Mouse (Mus musculus) cortical plate, adult 2 months (tissue): ENCODE results near the gene Alg2.

Experiments
- CTCF ChIP-seq: fragments of 200-500 bp; IDR thresholded peaks from 2 replicates; pipeline ENCODE4 v1.5.1; 2011; ENCODE audit warnings: mild to moderate bottlenecking, control low read depth, low read length; ENCODE audit not compliant: insufficient read depth; ENCODE audit errors: extremely low read depth
- POLR2A ChIP-seq: fragments of 200-500 bp; IDR thresholded peaks from 2 replicates; pipeline ENCODE4 v1.6.1; 2011; ENCODE audit warnings: mild to moderate bottlenecking, low read length, control low read depth; ENCODE audit not compliant: insufficient read depth; ENCODE audit errors: extremely low read depth

GRCm38 (mm10) chr4:47419268-47419973 is 54.7 kb downstream of the Alg2 start:
- TF ChIP-seq CTCF (peak; percentile 57; the same call in 1 of the 2 replicates), POLR2A (no peak)
